ENCODE assay signal across 14 mouse cellular contexts in genomic region chr7:45167761-45168445, GRCm38 (mm10). TPM values are rescaled to one million over a fixed set of nuclear protein-coding genes. Genes with fewer than 3 reads are reported as not detected.
DNase-seq lines count a peak whose midpoint lies in the region; ATAC-seq and TF ChIP-seq lines count a peak whose summit lies in the region.
"Had no signal": no experiment of that assay in that cellular context is flagged by ENCODE, and none has a peak within 500 bp of the region (broad histone marks: within the 10 kb centered on the region; RNA-seq: fewer than 3 reads in every experiment).

No protein-coding gene starts in this region.

- H3K27me3 ChIP-seq in neural tube, embryonic 15.5 days (replicated peaks): peaks cover 94% of the 10 kb centered on the region
- H3K27me3 ChIP-seq in hindbrain, postnatal 0 days (ENCODE audit: insufficient read depth, low read length): peaks cover 41% of the 10 kb centered on the region
- H3K27me3 ChIP-seq in neural tube, embryonic 14.5 days (ENCODE audit: control insufficient read depth, insufficient read depth, low read length): peaks cover 58% of the 10 kb centered on the region

- H3K27ac ChIP-seq in neural tube, embryonic 15.5 days (replicated peaks): no peak overlapping the region
- no peak overlapping the region for H3K27ac ChIP-seq in hindbrain, postnatal 0 days
- H3K27ac ChIP-seq in neural tube, embryonic 14.5 days (ENCODE audit: low read depth, low read length): no peak overlapping the region
- H3K27ac ChIP-seq: limb, embryonic 10.5 days; stomach, postnatal 0 days had no signal

- H3K9ac ChIP-seq in neural tube, embryonic 15.5 days (replicated peaks): no peak overlapping the region
- no peak overlapping the region for H3K9ac ChIP-seq in hindbrain, postnatal 0 days (replicated peaks; ENCODE audit: low read length)
- H3K9ac ChIP-seq in neural tube, embryonic 14.5 days (replicated peaks; ENCODE audit: low read depth, low read length): no peak overlapping the region

- TF ChIP-seq CTCF in hindbrain, postnatal 0 days (IDR thresholded peaks at IDR 0.05; ENCODE audit: low read depth): no peak

- no peak overlapping the region for H3K4me2 ChIP-seq in neural tube, embryonic 15.5 days
- peak overlapping the region; percentile 42 for H3K4me2 ChIP-seq in hindbrain, postnatal 0 days (ENCODE audit: low read depth, low read length)
- H3K4me2 ChIP-seq in neural tube, embryonic 14.5 days (ENCODE audit: low read depth, low read length): peak overlapping the region; percentile 11; the same call in 1 of the 2 replicates

- H3K4me3 ChIP-seq in neural tube, embryonic 15.5 days (replicated peaks): no peak overlapping the region
- H3K4me3 ChIP-seq in hindbrain, postnatal 0 days (ENCODE audit: low read length): no peak overlapping the region
- no peak overlapping the region for H3K4me3 ChIP-seq in neural tube, embryonic 14.5 days (ENCODE audit: low read depth, low read length)

- DNase-seq in neural tube, embryonic 10.5 days (ENCODE audit: extremely low spot score, low spot score): peak; percentile 38
- DNase-seq in cerebellum, postnatal 36 days: peak; percentile 76 to 79
- DNase-seq in hindbrain, postnatal 0 days (ENCODE audit: low spot score): no peak
- no peak for DNase-seq in adrenal gland, postnatal 4 days (ENCODE audit: low spot score in 2 of 2)
- no peak for DNase-seq in urinary bladder, postnatal 14 days (ENCODE audit: low spot score)
- DNase-seq in spleen, postnatal 10 days (ENCODE audit: low spot score in 2 of 2): no peak
- DNase-seq: adrenal gland, postnatal 25 days had no signal

- peaks cover 22% of the 10 kb centered on the region for H3K4me1 ChIP-seq in neural tube, embryonic 15.5 days
- H3K4me1 ChIP-seq in hindbrain, postnatal 0 days (ENCODE audit: insufficient read depth, low read length): peaks cover 9% of the 10 kb centered on the region; the same call in 1 of the 2 replicates
- no peaks in the 10 kb centered on the region for H3K4me1 ChIP-seq in neural tube, embryonic 14.5 days (ENCODE audit: control insufficient read depth, insufficient read depth, low read length)

- no peaks in the 10 kb centered on the region for H3K9me3 ChIP-seq in neural tube, embryonic 15.5 days (replicated peaks)
- no peaks in the 10 kb centered on the region for H3K9me3 ChIP-seq in hindbrain, postnatal 0 days (ENCODE audit: low read length)
- no peaks in the 10 kb centered on the region for H3K9me3 ChIP-seq in neural tube, embryonic 14.5 days (ENCODE audit: control insufficient read depth, low read length)

- no peaks in the 10 kb centered on the region for H3K36me3 ChIP-seq in neural tube, embryonic 15.5 days
- no peaks in the 10 kb centered on the region for H3K36me3 ChIP-seq in hindbrain, postnatal 0 days (ENCODE audit: insufficient read depth, low read length)
- no peaks in the 10 kb centered on the region for H3K36me3 ChIP-seq in neural tube, embryonic 14.5 days (ENCODE audit: control insufficient read depth, insufficient read depth, low read length)

- 4% methylated on average over 19 of the region's 19 CpGs for WGBS in neural tube, embryonic 15.5 days
- 3% methylated on average over 19 of the region's 19 CpGs for WGBS in hindbrain, postnatal 0 days
- WGBS in neural tube, embryonic 14.5 days: 5% methylated on average over 19 of the region's 19 CpGs

- no peak for ATAC-seq in neural tube, embryonic 15.5 days (ENCODE audit: low FRiP score)
- ATAC-seq in hindbrain, postnatal 0 days: no peak
- ATAC-seq in neural tube, embryonic 14.5 days (ENCODE audit: low read depth): no peak
- ATAC-seq: intestine, embryonic 16.5 days; lung, postnatal 0 days had no signal

RNA-seq across cellular contexts. Expression of gene Slc17a7, which starts 4.2 kb away (rescaled TPM):
- polyA plus RNA-seq in neural tube, embryonic 15.5 days (2015; fragmentation: Nextera tagmentation; extraction: Ambion mirVana): 0.37 and 0.55 TPM in 2 replicates
- total RNA-seq in hindbrain, postnatal 0 days (2014; rRNA removed): 9.8 and 13.5 TPM in 2 replicates
- 4.2 and 4.6 TPM in 2 replicates for polyA plus RNA-seq in hindbrain, postnatal 0 days (2015; fragmentation: Nextera tagmentation; extraction: Ambion mirVana)
- 0.71 TPM in 1 of 2 replicates, not detected in the other for polyA plus RNA-seq in neural tube, embryonic 14.5 days (2014; fragmentation: Nextera tagmentation; extraction: Ambion mirVana)
- 1 to 10 TPM in 1 of 2 experiments, under 1 TPM in 1; 0.31 to 1.9 TPM for total RNA-seq in adrenal gland, postnatal 4 days (2021)
- polyA plus RNA-seq: intestine, embryonic 16.5 days; stomach, postnatal 0 days had no signal

RNA-seq across cellular contexts. Expression of gene Gfy, which starts 11.5 kb away (rescaled TPM):
- not detected in 2 replicates for polyA plus RNA-seq in neural tube, embryonic 15.5 days (2015; fragmentation: Nextera tagmentation; extraction: Ambion mirVana)
- total RNA-seq in hindbrain, postnatal 0 days (2014; rRNA removed): 0.36 TPM in 1 of 2 replicates, not detected in the other
- not detected in 2 replicates for polyA plus RNA-seq in hindbrain, postnatal 0 days (2015; fragmentation: Nextera tagmentation; extraction: Ambion mirVana)
- not detected in 2 replicates for polyA plus RNA-seq in neural tube, embryonic 14.5 days (2014; fragmentation: Nextera tagmentation; extraction: Ambion mirVana)
- not detected for total RNA-seq in adrenal gland, postnatal 4 days (2021)
- total RNA-seq: adrenal gland, postnatal 25 days had no signal
- polyA plus RNA-seq: intestine, embryonic 16.5 days; limb, embryonic 10.5 days; lung, postnatal 0 days; stomach, postnatal 0 days had no signal

RNA-seq across cellular contexts. Expression of gene Pth2, which starts 12.9 kb away (rescaled TPM):
- polyA plus RNA-seq in neural tube, embryonic 15.5 days (2015; fragmentation: Nextera tagmentation; extraction: Ambion mirVana): not detected in 2 replicates
- total RNA-seq in hindbrain, postnatal 0 days (2014; rRNA removed): not detected in 2 replicates
- polyA plus RNA-seq in hindbrain, postnatal 0 days (2015; fragmentation: Nextera tagmentation; extraction: Ambion mirVana): 1.1 and 2.1 TPM in 2 replicates
- not detected in 2 replicates for polyA plus RNA-seq in neural tube, embryonic 14.5 days (2014; fragmentation: Nextera tagmentation; extraction: Ambion mirVana)
- total RNA-seq in adrenal gland, postnatal 4 days (2021): not detected
- total RNA-seq: adrenal gland, postnatal 25 days; gastrocnemius, postnatal 4 days had no signal
- polyA plus RNA-seq: intestine, embryonic 16.5 days; limb, embryonic 10.5 days; lung, postnatal 0 days; stomach, postnatal 0 days had no signal

RNA-seq across cellular contexts. Expression of gene Aldh16a1, which starts 13.5 kb away (rescaled TPM):
- polyA plus RNA-seq in neural tube, embryonic 15.5 days (2015; fragmentation: Nextera tagmentation; extraction: Ambion mirVana): 19.5 and 26.8 TPM in 2 replicates
- total RNA-seq in hindbrain, postnatal 0 days (2014; rRNA removed): 30.5 and 30.9 TPM in 2 replicates
- polyA plus RNA-seq in hindbrain, postnatal 0 days (2015; fragmentation: Nextera tagmentation; extraction: Ambion mirVana): 19.0 and 20.6 TPM in 2 replicates
- 16.9 and 19.8 TPM in 2 replicates for polyA plus RNA-seq in neural tube, embryonic 14.5 days (2014; fragmentation: Nextera tagmentation; extraction: Ambion mirVana)
- total RNA-seq in adrenal gland, postnatal 4 days (2021): 10 to 100 TPM; 76.4 to 90.1 TPM

RNA-seq across cellular contexts. Expression of gene Pih1d1, which starts 13.8 kb away (rescaled TPM):
- polyA plus RNA-seq in neural tube, embryonic 15.5 days (2015; fragmentation: Nextera tagmentation; extraction: Ambion mirVana): 81.7 and 82.9 TPM in 2 replicates
- 119 and 124 TPM in 2 replicates for total RNA-seq in hindbrain, postnatal 0 days (2014; rRNA removed)
- 79.3 and 80.5 TPM in 2 replicates for polyA plus RNA-seq in hindbrain, postnatal 0 days (2015; fragmentation: Nextera tagmentation; extraction: Ambion mirVana)
- 90.4 and 91.2 TPM in 2 replicates for polyA plus RNA-seq in neural tube, embryonic 14.5 days (2014; fragmentation: Nextera tagmentation; extraction: Ambion mirVana)
- total RNA-seq in adrenal gland, postnatal 4 days (2021): 10 to 100 TPM; 60.7 to 65.2 TPM

Comparison
In these comparisons a context has a peak if more than half of its experiments do, and no peak if none do; other contexts are left out.
1. DNase-seq: peak in neural tube, embryonic 10.5 days (single experiment) and cerebellum, postnatal 36 days (2 of 2); none in hindbrain, postnatal 0 days (single experiment), adrenal gland, postnatal 4 days (0 of 2), urinary bladder, postnatal 14 days (single experiment) and spleen, postnatal 10 days (0 of 2).